12 mouse cellular contexts compared by ENCODE assay signal in the genomic region with DNA sequence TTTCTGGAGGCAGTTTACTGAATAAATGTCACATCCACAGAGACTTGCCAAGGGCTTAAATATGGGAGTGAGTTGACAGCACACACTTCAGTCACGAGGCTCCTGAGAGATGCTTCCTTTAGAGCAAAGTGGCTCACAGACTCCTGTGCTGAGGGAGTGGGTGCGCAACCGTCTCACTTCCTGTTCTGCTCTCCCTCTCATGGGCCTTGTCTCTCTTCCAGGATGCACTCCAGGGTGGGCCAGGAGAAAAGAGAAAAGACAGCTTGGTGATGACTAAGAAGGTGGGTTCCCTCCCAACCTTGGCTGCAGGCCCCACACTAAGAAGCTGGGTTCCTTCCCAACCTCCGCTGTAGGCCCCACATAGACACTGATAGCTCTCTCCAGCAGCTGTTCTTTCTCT. TPM values are rescaled to one million over a fixed set of nuclear protein-coding genes. Genes with fewer than 3 reads are reported as not detected.
DNase-seq lines count a peak whose midpoint lies in the region; ATAC-seq and TF ChIP-seq lines count a peak whose summit lies in the region.
"Had no signal": no experiment of that assay in that cellular context is flagged by ENCODE, and none has a peak within 500 bp of the region (broad histone marks: within the 10 kb centered on the region; RNA-seq: fewer than 3 reads in every experiment).

No protein-coding gene starts in this region.

- peaks cover 50% of the 10 kb centered on the region for H3K27me3 ChIP-seq in intestine, embryonic 16.5 days (replicated peaks; ENCODE audit: control insufficient read depth, insufficient read depth, low read length)
- peaks cover 21% of the 10 kb centered on the region for H3K27me3 ChIP-seq in intestine, postnatal 0 days (replicated peaks; ENCODE audit: control insufficient read depth, insufficient read depth, low read length)
- H3K27me3 ChIP-seq in forebrain, embryonic 16.5 days (replicated peaks; ENCODE audit: control insufficient read depth, insufficient read depth, low read length), result no peaks in the 10 kb centered on the region

- TF ChIP-seq POLR2A in olfactory bulb, adult 2 months (IDR thresholded peaks at IDR 0.05; ENCODE audit: insufficient read depth, low read depth, low read length), result no peak

- no peak overlapping the region for H3K4me3 ChIP-seq in intestine, embryonic 16.5 days (ENCODE audit: low read length)
- no peak overlapping the region for H3K4me3 ChIP-seq in intestine, postnatal 0 days (ENCODE audit: low read depth, low read length)
- H3K4me3 ChIP-seq in forebrain, embryonic 16.5 days (replicated peaks; ENCODE audit: low read length), result no peak overlapping the region
- no peak overlapping the region for H3K4me3 ChIP-seq in olfactory bulb, adult 2 months (ENCODE audit: insufficient read depth, low read depth, low read length)

- no peak overlapping the region for H3K4me2 ChIP-seq in intestine, embryonic 16.5 days (ENCODE audit: low read depth, low read length)
- H3K4me2 ChIP-seq in intestine, postnatal 0 days (replicated peaks; ENCODE audit: low read depth), result no peak overlapping the region
- no peak overlapping the region for H3K4me2 ChIP-seq in forebrain, embryonic 16.5 days (ENCODE audit: low read length)

- DNase-seq in lung, postnatal 10 days, result no peak
- no peak for DNase-seq in testis, postnatal 10 days (ENCODE audit: low spot score)
- DNase-seq: adrenal gland, postnatal 10 days; B cell, adult 2 months; cerebellum, adult 2 months; kidney, adult 2 months had no signal

- no peak overlapping the region for H3K9ac ChIP-seq in intestine, embryonic 16.5 days (ENCODE audit: low read depth, low read length)
- no peak overlapping the region for H3K9ac ChIP-seq in intestine, postnatal 0 days (ENCODE audit: low read depth, low read length)
- H3K9ac ChIP-seq in forebrain, embryonic 16.5 days (replicated peaks; ENCODE audit: low read depth, low read length), result peak overlapping the region; percentile 30; the same call in 1 of the 2 replicates

- no peak for TF ChIP-seq CTCF in intestine, postnatal 0 days (IDR thresholded peaks at IDR 0.05; ENCODE audit: low read depth)
- TF ChIP-seq CTCF in olfactory bulb, adult 2 months (IDR thresholded peaks at IDR 0.05; ENCODE audit: insufficient read depth, low read depth, low read length), result no peak

- peak; percentile 31; the same call in 1 of the 2 replicates for ATAC-seq in intestine, embryonic 16.5 days
- ATAC-seq in intestine, postnatal 0 days, result no peak
- no peak for ATAC-seq in forebrain, embryonic 16.5 days
- 0 out of 2 replicates have a peak, but pooled peaks have one; percentile 44 for ATAC-seq in megakaryocyte progenitor cell, adult 5-6 weeks (replicated peaks; ENCODE audit: poor library complexity)
- ATAC-seq in CD4-positive, CD25-positive, alpha-beta regulatory T cell, adult 4 months, result no peak

- H3K4me1 ChIP-seq in intestine, embryonic 16.5 days (ENCODE audit: control insufficient read depth, insufficient read depth, low read length), result 0 out of 2 replicates have a peak, but pooled peaks cover 2% of the 10 kb centered on the region
- H3K4me1 ChIP-seq in intestine, postnatal 0 days (replicated peaks; ENCODE audit: control insufficient read depth, insufficient read depth, low read length), result no peaks in the 10 kb centered on the region
- peaks cover 87% of the 10 kb centered on the region for H3K4me1 ChIP-seq in forebrain, embryonic 16.5 days (replicated peaks; ENCODE audit: control insufficient read depth, insufficient read depth, low read length)
- peaks cover 72% of the 10 kb centered on the region for H3K4me1 ChIP-seq in olfactory bulb, adult 2 months (ENCODE audit: control insufficient read depth, insufficient read depth, low read length)

- no peak overlapping the region for H3K27ac ChIP-seq in intestine, embryonic 16.5 days (ENCODE audit: low read length)
- H3K27ac ChIP-seq in intestine, postnatal 0 days (ENCODE audit: low read depth, low read length), result no peak overlapping the region
- peak overlapping the region; percentile 94 for H3K27ac ChIP-seq in forebrain, embryonic 16.5 days (ENCODE audit: low read length)
- peak overlapping the region; percentile 84 for H3K27ac ChIP-seq in olfactory bulb, adult 2 months (ENCODE audit: insufficient read depth, low read depth, low read length)

- no peaks in the 10 kb centered on the region for H3K36me3 ChIP-seq in intestine, embryonic 16.5 days (ENCODE audit: control insufficient read depth, insufficient read depth, low read length)
- no peaks in the 10 kb centered on the region for H3K36me3 ChIP-seq in intestine, postnatal 0 days (ENCODE audit: control insufficient read depth, insufficient read depth)
- peaks cover 11% of the 10 kb centered on the region; the same call in 1 of the 2 replicates for H3K36me3 ChIP-seq in forebrain, embryonic 16.5 days (ENCODE audit: control insufficient read depth, insufficient read depth)

- H3K9me3 ChIP-seq in intestine, embryonic 16.5 days (ENCODE audit: control insufficient read depth, low read length), result no peaks in the 10 kb centered on the region
- no peaks in the 10 kb centered on the region for H3K9me3 ChIP-seq in intestine, postnatal 0 days (ENCODE audit: control insufficient read depth)
- no peaks in the 10 kb centered on the region for H3K9me3 ChIP-seq in forebrain, embryonic 16.5 days (ENCODE audit: control insufficient read depth, low read length)

- WGBS in intestine, embryonic 16.5 days, result 53% methylated on average over 4 of the region's 4 CpGs
- WGBS in intestine, postnatal 0 days, result 64% methylated on average over 4 of the region's 4 CpGs
- WGBS in forebrain, embryonic 16.5 days, result 38% methylated on average over 4 of the region's 4 CpGs
- 18% methylated on average over 4 of the region's 4 CpGs for WGBS in olfactory bulb, adult 2 months

RNA-seq across cellular contexts. Expression of a gene that starts 57.5 kb away (rescaled TPM):
- 39.1 and 42.8 TPM in 2 replicates for polyA plus RNA-seq in intestine, embryonic 16.5 days (2015; fragmentation: Nextera tagmentation; extraction: Ambion mirVana)
- 34.6 and 43.2 TPM in 2 replicates for polyA plus RNA-seq in intestine, postnatal 0 days (2015; fragmentation: Nextera tagmentation; extraction: Ambion mirVana)
- polyA plus RNA-seq in forebrain, embryonic 16.5 days (2015; fragmentation: Nextera tagmentation; extraction: Ambion mirVana), result 29.5 and 34.6 TPM in 2 replicates
- total RNA-seq in megakaryocyte progenitor cell, adult 5-6 weeks (2015), result 21.2 and 22.5 TPM in 2 replicates
- 41.3 and 52.0 TPM in 2 replicates for total RNA-seq in megakaryocyte progenitor cell, adult 5-6 weeks (2017)
- polyA plus RNA-seq in olfactory bulb, adult 2 months (2012; ENCODE audit: insufficient read depth, insufficient read length, low replicate concordance, missing spikeins), result 134 TPM in 1 of 2 replicates, not detected in the other
- polyA plus RNA-seq in CD4-positive, CD25-positive, alpha-beta regulatory T cell, adult 4 months (2017; shearing (Covaris generic)), result 10 to 100 TPM; 29.3 to 34.8 TPM

Comparison
In these comparisons a context has a peak if more than half of its experiments do, and no peak if none do; other contexts are left out.
1. ATAC-seq: peak in intestine, embryonic 16.5 days (single experiment) and megakaryocyte progenitor cell, adult 5-6 weeks (single experiment); none in intestine, postnatal 0 days (single experiment), forebrain, embryonic 16.5 days (single experiment) and CD4-positive, CD25-positive, alpha-beta regulatory T cell, adult 4 months (single experiment).
2. H3K27ac ChIP-seq: peak in forebrain, embryonic 16.5 days (single experiment) and olfactory bulb, adult 2 months (single experiment); none in intestine, embryonic 16.5 days (single experiment) and intestine, postnatal 0 days (single experiment).